Mouse (Mus musculus) stomach, postnatal 0 days (tissue): ENCODE results near the gene Ctf1.
A peak's percentile ranks its signal among the peaks of the same experiment; 100 is the strongest.

Experiments used
- CTCF ChIP-seq: IDR thresholded peaks from 2 replicates; pipeline ENCODE4 v1.5.1; 2016; ENCODE audit warnings: antibody characterized with exemption, low read depth, mild to moderate bottlenecking, moderate library complexity
- EP300 ChIP-seq: optimal IDR thresholded peaks from 2 replicates; pipeline ENCODE3; 2016; ENCODE audit warnings: antibody characterized with exemption

DNA sequence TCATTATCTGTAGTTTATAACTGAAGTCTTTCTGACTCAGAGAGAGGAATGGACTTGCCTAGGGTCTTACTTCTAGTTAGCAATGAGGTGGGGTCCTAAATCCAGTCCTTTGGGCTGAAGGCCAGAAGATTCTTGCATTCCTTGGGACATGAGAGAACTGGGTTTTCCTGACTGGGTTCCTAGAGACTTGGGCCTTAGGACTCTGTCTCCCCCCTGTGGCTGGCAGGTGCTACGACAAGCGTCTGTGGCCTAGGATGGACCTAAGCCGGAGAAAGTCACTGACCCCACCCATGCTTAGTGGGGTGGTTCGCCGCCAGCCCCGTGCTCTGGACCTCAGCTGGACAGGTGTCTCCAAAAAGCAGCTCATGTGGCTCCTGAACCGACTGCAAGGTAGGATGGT, 48.5 kb downstream of the Ctf1 start:
- TF ChIP-seq CTCF: peak; percentile 97
- no peak for TF ChIP-seq EP300
